Comparison of ENCODE assay signal across 14 mouse cellular contexts in the genomic region with DNA sequence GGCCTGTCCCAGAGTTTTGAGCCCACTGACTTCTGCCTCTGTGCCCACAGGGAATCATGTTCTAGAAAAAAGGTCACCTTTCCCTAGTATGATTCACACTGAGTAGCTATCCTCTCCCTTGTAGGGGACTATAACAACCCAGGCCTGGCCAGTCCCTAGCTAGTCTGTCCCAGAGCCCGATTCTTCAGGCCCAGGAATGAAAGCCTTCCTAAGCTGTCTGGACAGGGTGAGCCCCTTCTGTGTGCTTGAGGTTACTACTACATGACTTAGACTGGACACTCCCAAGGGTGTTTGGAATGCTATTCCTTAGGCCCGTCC. TPM values are rescaled to one million over a fixed set of nuclear protein-coding genes. Genes with fewer than 3 reads are reported as not detected.
DNase-seq lines count a peak whose midpoint lies in the region; ATAC-seq and TF ChIP-seq lines count a peak whose summit lies in the region.
"Had no signal": no experiment of that assay in that cellular context is flagged by ENCODE, and none has a peak within 500 bp of the region (broad histone marks: within the 10 kb centered on the region; RNA-seq: fewer than 3 reads in every experiment).

No protein-coding gene starts in this region.

- H3K9me3 ChIP-seq in embryonic facial prominence, embryonic 15.5 days (replicated peaks) = no peaks in the 10 kb centered on the region
- no peaks in the 10 kb centered on the region for H3K9me3 ChIP-seq in limb, embryonic 12.5 days

- H3K36me3 ChIP-seq in heart, adult 2 months (ENCODE audit: control insufficient read depth, insufficient read depth, low read length) = no peaks in the 10 kb centered on the region
- H3K36me3 ChIP-seq in embryonic facial prominence, embryonic 15.5 days = no peaks in the 10 kb centered on the region
- no peaks in the 10 kb centered on the region for H3K36me3 ChIP-seq in limb, embryonic 12.5 days

- intact Hi-C loops in heart, adult 2 months (cut with DNase I) = loop anchor here (5.0 kb wide), 1 partner anchor 34 kb away; no protein-coding TSS in a partner anchor

- no peak for TF ChIP-seq EP300 in heart, adult 2 months (IDR thresholded peaks at IDR 0.05; ENCODE audit: insufficient read depth, low read depth, low read length)

- H3K79me2 ChIP-seq in heart, adult 2 months (replicated peaks; ENCODE audit: control insufficient read depth, insufficient read depth, low read length) = no peaks in the 10 kb centered on the region

- no peak overlapping the region for H3K9ac ChIP-seq in heart, adult 2 months (ENCODE audit: low read depth, low read length)
- H3K9ac ChIP-seq in embryonic facial prominence, embryonic 15.5 days = no peak overlapping the region
- H3K9ac ChIP-seq in limb, embryonic 12.5 days (replicated peaks) = no peak overlapping the region; the same call in 1 of the 2 replicates

- ATAC-seq in embryonic facial prominence, embryonic 15.5 days (ENCODE audit: insufficient number of reproducible peaks, low FRiP score, low TSS enrichment, low read depth) = no peak
- ATAC-seq in limb, embryonic 12.5 days (ENCODE audit: insufficient number of reproducible peaks, insufficient read depth, low FRiP score, low TSS enrichment, low read depth) = no peak

- 40% methylated on average over 2 of the region's 2 CpGs for WGBS in heart, adult 2 months
- WGBS in embryonic facial prominence, embryonic 15.5 days = 57% methylated on average over 2 of the region's 2 CpGs
- 63% methylated on average over 2 of the region's 2 CpGs for WGBS in limb, embryonic 12.5 days

- H3K27ac ChIP-seq in heart, adult 2 months = no peak overlapping the region; the same call in 1 of the 2 replicates
- peak overlapping the region; percentile 72; the same call in 1 of the 2 replicates for H3K27ac ChIP-seq in embryonic facial prominence, embryonic 15.5 days (replicated peaks)
- peak overlapping the region; percentile 82 for H3K27ac ChIP-seq in limb, embryonic 12.5 days

- H3K4me2 ChIP-seq in embryonic facial prominence, embryonic 15.5 days (replicated peaks) = 0 out of 2 replicates have a peak overlapping the region, but pooled peaks have one; percentile 15
- H3K4me2 ChIP-seq in limb, embryonic 12.5 days = no peak overlapping the region; the same call in 1 of the 2 replicates
- H3K4me2 ChIP-seq: liver, embryonic 11.5 days had no signal

- no peak for TF ChIP-seq CTCF in heart, adult 2 months (IDR thresholded peaks at IDR 0.05)

- H3K4me1 ChIP-seq in heart, adult 2 months (ENCODE audit: control insufficient read depth, insufficient read depth, low read length) = peaks cover 11% of the 10 kb centered on the region
- peaks cover 34% of the 10 kb centered on the region for H3K4me1 ChIP-seq in embryonic facial prominence, embryonic 15.5 days
- peaks cover 48% of the 10 kb centered on the region for H3K4me1 ChIP-seq in limb, embryonic 12.5 days (replicated peaks)

- DNase-seq in heart, adult 11 months = peak; percentile 90
- DNase-seq in heart, adult 2 months = no peak
- peak; percentile 76 for DNase-seq in 3T3-L1 (ENCODE audit: low read depth, low spot score)
- no peak for DNase-seq in left cerebral cortex, adult 9 months (ENCODE audit: low spot score in 2 of 2)
- no peak for DNase-seq in embryo, embryonic 10.5 days (ENCODE audit: low spot score)
- no peak for DNase-seq in B cell, adult 2 months
- DNase-seq: gastrocnemius, postnatal 25 days; heart, postnatal 14 days; kidney, adult 2 months; thymus, adult 18-20 months had no signal

- no peak overlapping the region for H3K4me3 ChIP-seq in heart, adult 2 months
- H3K4me3 ChIP-seq in embryonic facial prominence, embryonic 15.5 days (replicated peaks) = no peak overlapping the region
- H3K4me3 ChIP-seq in limb, embryonic 12.5 days (replicated peaks) = no peak overlapping the region

- no peak for TF ChIP-seq POLR2A in heart, adult 2 months (IDR thresholded peaks at IDR 0.05; ENCODE audit: insufficient read depth, low read depth, low read length)

- no peaks in the 10 kb centered on the region for H3K27me3 ChIP-seq in heart, adult 2 months (ENCODE audit: control insufficient read depth, insufficient read depth, low read length)
- H3K27me3 ChIP-seq in embryonic facial prominence, embryonic 15.5 days = no peaks in the 10 kb centered on the region; the same call in 1 of the 2 replicates
- H3K27me3 ChIP-seq in limb, embryonic 12.5 days = peaks cover 3% of the 10 kb centered on the region; the same call in 1 of the 2 replicates

RNA-seq across cellular contexts. Expression of a gene that starts 17.5 kb away (rescaled TPM):
- total RNA-seq in heart, adult 2 months (2021) = 10 to 100 TPM; 40.3 to 45.8 TPM
- 60.2 and 63.1 TPM in 2 replicates for polyA plus RNA-seq in heart, adult 2 months (2012; rRNA removed)
- polyA plus RNA-seq in embryonic facial prominence, embryonic 15.5 days (2015; fragmentation: Nextera tagmentation; extraction: Ambion mirVana) = 91.1 and 94.6 TPM in 2 replicates
- polyA plus RNA-seq in limb, embryonic 12.5 days (2016; fragmentation: Nextera tagmentation; extraction: Ambion mirVana) = 80.6 and 83.3 TPM in 2 replicates

RNA-seq across cellular contexts. Expression of a gene that starts 24.2 kb away (rescaled TPM):
- total RNA-seq in heart, adult 2 months (2021) = 1 to 10 TPM; 5.4 to 5.7 TPM
- polyA plus RNA-seq in heart, adult 2 months (2012; rRNA removed) = 4.3 and 4.6 TPM in 2 replicates
- polyA plus RNA-seq in embryonic facial prominence, embryonic 15.5 days (2015; fragmentation: Nextera tagmentation; extraction: Ambion mirVana) = 15.3 and 15.9 TPM in 2 replicates
- polyA plus RNA-seq in limb, embryonic 12.5 days (2016; fragmentation: Nextera tagmentation; extraction: Ambion mirVana) = 17.0 and 17.8 TPM in 2 replicates
- total RNA-seq: megakaryocyte-erythroid progenitor cell, adult 5-6 weeks had no signal

RNA-seq across cellular contexts. Expression of a gene that starts 50.7 kb away (rescaled TPM):
- total RNA-seq in heart, adult 2 months (2021) = 1 to 10 TPM; 2.3 to 2.4 TPM
- polyA plus RNA-seq in heart, adult 2 months (2012; rRNA removed) = 3.4 and 5.1 TPM in 2 replicates
- polyA plus RNA-seq in embryonic facial prominence, embryonic 15.5 days (2015; fragmentation: Nextera tagmentation; extraction: Ambion mirVana) = 0.69 and 1.1 TPM in 2 replicates
- 0.46 and 0.56 TPM in 2 replicates for polyA plus RNA-seq in limb, embryonic 12.5 days (2016; fragmentation: Nextera tagmentation; extraction: Ambion mirVana)
- total RNA-seq: megakaryocyte-erythroid progenitor cell, adult 5-6 weeks had no signal

Comparison
In these comparisons a context has a peak if more than half of its experiments do, and no peak if none do; other contexts are left out.
1. DNase-seq: peak in heart, adult 11 months (single experiment) and 3T3-L1 (single experiment); none in heart, adult 2 months (0 of 2), left cerebral cortex, adult 9 months (0 of 2), embryo, embryonic 10.5 days (single experiment) and B cell, adult 2 months (0 of 2).